Mouse (Mus musculus) olfactory bulb, adult 2 months (tissue): ENCODE results near the gene Vps54. TPM values are rescaled to one million over a fixed set of nuclear protein-coding genes. Genes with fewer than 3 reads are reported as not detected.

Experiments
- H3K27ac ChIP-seq: fragments of 200-500 bp; 2 replicates; pipeline ENCODE4 v1.5.1; 2012; ENCODE audit warnings: low read depth, low read length; ENCODE audit not compliant: insufficient read depth
- H3K4me1 ChIP-seq: fragments of 200-500 bp; 2 replicates; pipeline ENCODE4 v1.6.1; 2012; ENCODE audit warnings: low read length; ENCODE audit not compliant: control insufficient read depth, insufficient read depth
- H3K4me3 ChIP-seq: fragments of 200-500 bp; 2 replicates; pipeline ENCODE4 v1.5.1; 2012; ENCODE audit warnings: mild to moderate bottlenecking, low read depth, low read length, moderate library complexity; ENCODE audit not compliant: insufficient read depth
- CTCF ChIP-seq: fragments of 200-500 bp; IDR thresholded peaks from 2 replicates; pipeline ENCODE4 v1.5.1; 2012; ENCODE audit warnings: low read depth, mild to moderate bottlenecking, low read length, moderate library complexity; ENCODE audit not compliant: insufficient read depth
- POLR2A ChIP-seq: fragments of 200-500 bp; IDR thresholded peaks from 2 replicates; pipeline ENCODE4 v1.6.1; 2012; ENCODE audit warnings: mild to moderate bottlenecking, low read depth, low read length, moderate library complexity; ENCODE audit not compliant: insufficient read depth
- WGBS: fragments of 180-500 bp; shearing (Covaris S2); methylation state at CpG from one replicate; pipeline ENCODE4 v1.1.7; 2018; 5-methylcytosine and 5-hydroxymethylcytosine counted together
- polyA plus RNA-seq: library from polyadenylated mRNA; stranded (reverse); fragments of >200 nt; gene quantifications from 2 replicates; pipeline ENCODE4 v1.2.4, GENCODE M21; 2012; ENCODE audit warnings: low replicate concordance; ENCODE audit not compliant: missing spikeins, insufficient read depth, insufficient read length

Gene Vps54
- polyA plus RNA-seq, 1 experiment: not detected

- TF ChIP-seq CTCF: no peak
- TF ChIP-seq POLR2A: no peak
- Histone ChIP-seq H3K27ac (no peak overlapping the region), H3K4me1 (no peaks in the 10 kb centered on the region), H3K4me3 (no peak overlapping the region)
- 96% methylated on average over 4 of the region's 4 CpGs for whole genome bisulfite sequencing
Measured at GRCm38 (mm10) chr11:21222606-21223207, 16.4 kb upstream of the Vps54 start.

GRCm38 (mm10) chr11:21223539-21223938 lies 15.5 kb upstream of the Vps54 start:
- Histone ChIP-seq H3K27ac (no peak overlapping the region), H3K4me1 (no peaks in the 10 kb centered on the region), H3K4me3 (no peak overlapping the region)
- 94% methylated on average over 3 of the region's 3 CpGs for WGBS
- TF ChIP-seq POLR2A: no peak
- no peak for TF ChIP-seq CTCF

DNA sequence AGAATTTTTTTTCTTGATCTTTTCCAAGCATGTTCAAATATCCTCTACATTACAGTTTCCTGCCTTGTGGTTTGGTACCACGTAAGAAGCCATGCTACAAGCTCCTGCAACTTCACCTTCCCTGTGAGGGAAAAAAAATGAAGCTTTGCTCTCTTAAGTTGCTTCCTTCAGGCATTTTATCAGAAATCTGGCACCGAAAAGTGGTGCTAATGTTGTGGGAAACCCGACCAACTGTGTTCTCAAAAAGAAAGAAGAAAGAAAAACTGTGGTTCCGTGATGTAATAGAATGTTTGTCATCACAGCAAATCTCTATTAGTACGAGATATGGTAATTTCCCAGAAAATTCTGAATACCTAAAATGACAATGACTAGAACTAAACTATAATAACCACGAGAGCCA lies 15.0 kb upstream of the Vps54 start:
- 85% methylated on average over 6 of the region's 6 CpGs for WGBS
- TF ChIP-seq CTCF (no peak), POLR2A (no peak)
- no peak overlapping the region for H3K27ac ChIP-seq
- H3K4me3 ChIP-seq: no peak overlapping the region
- no peaks in the 10 kb centered on the region for H3K4me1 ChIP-seq

DNA sequence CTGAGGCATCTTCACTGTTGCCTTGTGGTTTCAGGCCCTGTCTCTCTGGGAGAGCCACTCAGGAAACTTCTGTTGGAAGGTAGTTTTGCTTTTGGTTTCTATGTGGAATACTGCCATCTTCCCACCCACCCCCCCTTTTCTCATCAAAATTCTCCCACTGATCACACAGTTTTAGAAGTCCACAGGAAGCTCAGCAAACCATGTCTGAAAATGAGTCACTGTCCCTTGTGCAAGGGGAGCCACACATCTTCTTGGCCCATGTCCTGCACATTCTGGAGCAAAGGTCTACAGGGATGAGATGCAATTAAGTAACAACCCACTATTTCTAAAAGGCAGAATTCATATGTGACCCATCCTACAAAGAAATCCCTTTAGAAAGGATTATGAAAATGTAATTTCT lies 14.6 kb upstream of the Vps54 start:
- Histone ChIP-seq H3K4me1 (no peaks in the 10 kb centered on the region), H3K4me3 (no peak overlapping the region), H3K27ac (no peak overlapping the region)
- TF ChIP-seq CTCF (no peak), POLR2A (no peak)

GRCm38 (mm10) chr11:21224983-21225382 lies 14.1 kb upstream of the Vps54 start:
- H3K27ac ChIP-seq: no peak overlapping the region
- H3K4me3 ChIP-seq: no peak overlapping the region
- TF ChIP-seq CTCF: no peak
- TF ChIP-seq POLR2A: no peak
- no peaks in the 10 kb centered on the region for H3K4me1 ChIP-seq

DNA sequence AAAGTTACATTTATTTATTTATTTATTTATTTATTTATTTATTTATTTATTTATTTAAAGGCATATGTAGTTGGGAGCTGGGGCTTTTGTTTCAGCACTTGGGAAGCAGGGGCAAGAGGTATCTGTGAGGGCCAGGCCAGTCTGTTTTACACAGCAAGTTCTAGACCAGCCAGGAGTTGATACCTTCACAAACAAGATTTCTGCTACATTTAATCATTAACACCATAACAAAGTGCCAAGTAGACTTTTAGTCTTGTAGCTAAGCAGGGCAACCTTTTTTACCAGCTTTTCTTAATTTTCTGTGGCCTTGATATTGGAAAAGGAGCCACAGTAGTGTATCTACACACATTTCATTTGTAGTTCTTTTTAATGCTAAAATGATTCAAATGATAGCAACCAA lies 3.7 kb upstream of the Vps54 start:
- no peaks in the 10 kb centered on the region for H3K4me1 ChIP-seq
- no peak overlapping the region for H3K4me3 ChIP-seq
- no peak overlapping the region for H3K27ac ChIP-seq
- TF ChIP-seq POLR2A: no peak
- no peak for TF ChIP-seq CTCF

GRCm38 (mm10) chr11:21235821-21236220 lies 3.3 kb upstream of the Vps54 start:
- Histone ChIP-seq H3K4me1 (no peaks in the 10 kb centered on the region), H3K27ac (no peak overlapping the region), H3K4me3 (no peak overlapping the region)
- WGBS: 52% methylated on average over 2 of the region's 2 CpGs
- TF ChIP-seq POLR2A: no peak
- TF ChIP-seq CTCF: no peak

DNA sequence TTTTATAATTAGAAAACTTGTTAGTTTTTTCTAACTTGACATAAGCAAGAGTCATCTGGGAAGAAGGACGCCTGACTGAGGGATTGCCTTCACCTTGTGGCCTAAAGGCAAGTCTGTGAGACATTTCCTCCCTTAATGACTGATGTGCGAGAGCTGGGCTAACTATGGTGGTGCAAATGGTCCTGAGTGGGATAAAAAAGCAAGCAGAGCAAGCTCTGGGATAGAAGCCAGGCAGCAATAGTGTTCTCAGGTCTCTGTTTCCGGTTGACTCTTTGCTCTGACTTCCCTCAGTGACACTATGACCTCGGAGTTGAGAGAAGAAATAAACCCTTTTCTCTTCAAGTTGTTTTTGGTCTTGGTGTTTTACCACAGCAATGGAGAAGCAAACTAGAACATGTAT lies 2.1 kb upstream of the Vps54 start:
- Histone ChIP-seq H3K27ac (no peak overlapping the region), H3K4me3 (no peak overlapping the region), H3K4me1 (no peaks in the 10 kb centered on the region)
- 80% methylated on average over 4 of the region's 4 CpGs for WGBS
- TF ChIP-seq CTCF (no peak), POLR2A (no peak)

GRCm38 (mm10) chr11:21237474-21238278 lies 1.4 kb upstream of the Vps54 start:
- Histone ChIP-seq H3K4me1 (no peaks in the 10 kb centered on the region), H3K27ac (no peak overlapping the region), H3K4me3 (no peak overlapping the region)
- TF ChIP-seq CTCF: no peak
- no peak for TF ChIP-seq POLR2A
- WGBS: 96% methylated on average over 2 of the region's 2 CpGs
